Mouse (Mus musculus) kidney, postnatal 10 days (tissue): ENCODE data around the gene Oscp1.

Experiments used
- DNase-seq: peaks from one replicate; pipeline ENCODE4 v3.0.0; 2021; ENCODE audit warnings: mixed read lengths

Gene Oscp1

GRCm38 (mm10) chr4:126111153-126111549 lies 52.8 kb downstream of the Oscp1 start:
- peak; percentile 69 for DNase-seq

DNA sequence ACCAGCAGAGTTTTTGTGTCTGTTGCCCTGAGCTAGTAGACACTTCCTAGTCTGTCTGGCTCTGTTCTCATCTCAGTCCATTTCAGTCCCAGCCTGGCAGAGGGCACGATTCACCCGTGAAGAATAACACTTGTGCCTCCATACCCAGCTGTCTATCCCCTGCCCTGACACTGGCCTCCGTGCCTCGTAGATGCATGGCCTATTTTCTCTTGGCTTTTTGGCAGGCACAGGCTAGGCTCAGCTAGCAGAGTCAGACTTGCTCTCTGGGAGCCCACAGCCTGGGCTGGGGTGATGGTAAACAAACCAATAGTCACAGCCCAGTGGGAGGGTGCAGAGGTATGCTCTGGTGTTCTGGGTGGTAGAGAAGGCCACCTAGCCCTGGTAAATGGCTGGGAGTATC lies 54.9 kb downstream of the Oscp1 start:
- no peak for DNase-seq

DNA sequence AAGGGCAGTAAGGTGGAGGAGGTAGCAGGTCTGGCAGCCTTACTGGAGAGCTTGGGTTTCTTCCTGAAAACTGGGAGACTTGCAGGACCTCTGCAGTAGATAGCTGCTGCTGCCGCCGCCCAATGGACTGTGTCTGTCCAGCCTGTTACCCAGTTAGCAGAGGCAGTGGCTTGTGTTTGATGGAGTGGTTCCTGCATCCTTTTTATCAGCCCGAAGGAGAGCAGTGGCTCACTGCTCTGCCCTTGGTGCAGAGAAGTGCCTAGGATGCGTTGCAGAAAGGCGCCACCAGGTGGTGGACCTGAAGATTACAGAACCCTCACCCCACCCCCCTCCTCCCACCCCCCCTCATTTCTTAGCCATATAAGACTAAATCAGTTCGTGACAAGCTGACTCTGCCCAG lies 55.6 kb downstream of the Oscp1 start:
- peak; percentile 77 for DNase-seq

- DNase-seq = no peak
Observed at GRCm38 (mm10) chr4:126115411-126115810, 57.0 kb downstream of the Oscp1 start.

GRCm38 (mm10) chr4:126115871-126116521 lies 57.6 kb downstream of the Oscp1 start:
- DNase-seq = no peak

DNA sequence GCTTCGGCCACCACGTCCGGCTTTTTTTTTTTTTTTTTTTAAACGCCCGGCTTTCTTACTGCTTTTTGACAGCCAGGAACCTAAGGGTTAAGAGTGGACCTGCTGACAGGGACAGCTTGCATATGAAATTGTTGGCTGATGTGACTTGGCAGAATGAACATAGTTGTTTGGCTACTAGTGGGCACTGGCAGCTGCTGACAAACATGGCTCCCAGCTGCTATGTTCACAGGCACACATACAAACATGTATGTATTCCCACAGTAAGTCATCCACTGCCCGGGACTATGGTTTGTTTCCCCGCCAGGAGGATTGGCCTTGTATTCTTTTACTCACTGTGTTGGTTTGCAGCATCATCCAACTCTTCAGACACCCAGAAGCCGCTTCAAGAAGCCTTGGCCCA lies 58.8 kb downstream of the Oscp1 start:
- no peak for DNase-seq

GRCm38 (mm10) chr4:126118651-126119050 lies 60.3 kb downstream of the Oscp1 start:
- DNase-seq = no peak

- no peak for DNase-seq
Observed at GRCm38 (mm10) chr4:126119051-126119450, 60.7 kb downstream of the Oscp1 start.

DNA sequence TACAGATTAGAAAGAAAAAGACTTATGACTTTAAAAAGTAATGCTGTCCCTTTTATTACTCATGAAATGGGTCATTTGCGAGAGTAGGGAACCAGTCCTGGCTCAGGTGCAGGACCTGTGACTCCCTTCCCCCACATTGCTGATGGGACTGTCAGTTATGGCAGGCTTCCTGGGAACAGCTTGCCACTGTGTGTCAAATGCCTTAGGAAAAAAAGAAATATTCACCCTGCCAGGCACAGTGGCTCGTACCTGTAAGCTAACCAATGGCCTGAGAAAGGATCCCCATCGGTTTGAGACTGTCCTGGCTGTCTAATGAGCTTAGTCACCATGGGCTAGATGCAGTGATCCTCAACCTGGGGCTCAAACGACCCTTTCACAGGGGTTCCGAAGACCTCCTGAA lies 61.7 kb downstream of the Oscp1 start:
- no peak for DNase-seq

DNA sequence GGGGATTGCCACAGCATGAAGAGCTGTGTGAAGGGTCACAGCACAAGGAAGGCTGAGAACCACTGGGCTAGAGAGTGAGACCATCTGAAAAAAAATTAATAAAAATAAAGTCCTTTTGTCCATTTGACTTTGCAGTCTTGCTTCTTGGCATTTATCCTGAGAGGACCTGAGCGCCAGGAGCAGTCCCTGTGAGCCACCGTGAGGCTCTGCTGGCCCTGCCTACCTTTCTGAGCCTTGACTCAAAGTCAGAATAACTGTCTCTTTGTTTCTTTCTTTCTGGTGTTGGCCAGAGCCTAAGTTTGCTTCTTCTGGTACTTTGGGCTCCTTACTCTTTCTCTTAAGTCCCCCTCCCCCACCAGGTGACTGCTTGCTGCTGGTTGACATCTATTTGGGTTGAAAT lies 62.1 kb downstream of the Oscp1 start:
- no peak for DNase-seq

- DNase-seq = no peak
Observed at GRCm38 (mm10) chr4:126123309-126124040, 65.1 kb downstream of the Oscp1 start.

DNA sequence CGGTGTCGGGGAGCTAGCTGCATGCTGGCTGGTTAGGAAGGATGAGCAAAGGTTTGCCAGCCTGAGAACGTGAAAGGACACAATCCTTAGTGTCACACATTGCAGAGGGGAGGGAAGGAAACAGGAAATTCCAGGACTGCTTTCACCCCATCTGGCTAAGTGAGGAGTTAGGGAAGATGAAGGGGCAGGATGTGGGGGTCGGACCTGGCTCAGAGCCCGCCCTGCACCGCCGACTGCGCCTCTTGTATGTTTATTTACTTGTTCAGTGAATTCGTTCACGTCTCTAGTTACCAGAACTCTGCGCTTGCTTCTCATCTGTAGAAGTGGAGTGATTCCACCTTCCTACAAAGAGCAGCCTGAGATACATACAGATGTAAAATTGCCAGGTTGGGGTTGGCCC lies 72.1 kb downstream of the Oscp1 start:
- DNase-seq = peak; percentile 82

DNA sequence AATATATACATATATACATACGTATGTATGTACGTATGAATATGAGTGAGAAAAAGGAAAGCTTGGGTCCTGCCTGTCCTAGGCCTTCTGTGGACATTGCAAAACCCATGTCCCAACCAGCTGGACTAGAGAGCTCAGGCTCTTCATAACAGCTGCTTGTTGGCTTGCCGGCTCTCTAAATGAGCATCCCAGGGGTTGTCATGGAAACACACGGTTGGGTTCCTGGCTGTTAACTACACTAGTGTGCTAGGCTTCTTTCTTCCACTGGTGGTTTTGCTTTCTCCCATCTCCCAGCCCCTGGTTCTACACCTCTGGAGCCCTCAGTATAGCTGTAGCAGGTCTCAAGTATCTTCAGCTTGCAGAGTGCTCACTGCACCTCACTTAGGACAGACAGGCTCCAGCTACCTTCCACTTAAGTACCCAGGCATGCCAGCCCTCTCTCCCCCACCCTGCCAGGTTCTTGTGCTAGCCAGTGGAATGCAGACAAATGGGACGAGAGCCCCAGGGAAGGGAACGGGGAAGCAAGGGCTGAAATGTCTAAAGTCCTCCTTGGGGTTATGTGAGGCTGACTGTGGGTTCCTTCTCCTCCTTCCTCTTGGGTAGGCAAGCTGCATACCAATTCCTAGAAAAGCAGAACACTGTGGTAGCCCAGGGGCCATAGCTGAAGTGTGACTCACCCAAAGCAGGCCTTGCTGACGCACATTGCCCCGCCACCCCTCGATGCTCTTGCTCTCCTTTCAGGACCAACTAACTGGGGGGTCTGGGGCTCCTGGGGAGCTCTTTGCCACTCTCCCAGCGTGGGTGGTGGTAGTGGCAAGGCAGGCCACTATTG lies 73.1 kb downstream of the Oscp1 start:
- DNase-seq = peak; percentile 70

- DNase-seq = no peak
Observed at GRCm38 (mm10) chr4:126132636-126133264, 74.4 kb downstream of the Oscp1 start.

- no peak for DNase-seq
Observed at GRCm38 (mm10) chr4:126134236-126134635, 75.9 kb downstream of the Oscp1 start.

DNA sequence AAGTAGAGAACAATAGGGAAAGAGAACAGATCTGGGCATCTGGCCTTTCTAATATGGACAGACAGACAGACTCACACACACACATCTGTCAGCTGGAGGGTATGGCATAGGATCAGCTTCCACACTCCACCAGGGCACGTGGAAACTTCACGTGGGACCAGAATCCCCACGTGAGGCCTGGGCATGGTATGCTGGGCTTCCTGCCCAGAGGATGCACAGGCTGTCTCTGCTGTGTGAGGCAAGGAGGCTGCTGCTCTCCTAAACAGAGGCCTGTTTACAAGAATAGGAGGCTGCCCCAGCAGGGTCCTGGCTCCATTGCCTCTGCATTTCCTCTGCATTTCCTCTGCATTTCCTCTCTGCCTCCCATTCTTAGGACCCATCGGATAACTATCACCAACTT lies 76.3 kb downstream of the Oscp1 start:
- no peak for DNase-seq

DNA sequence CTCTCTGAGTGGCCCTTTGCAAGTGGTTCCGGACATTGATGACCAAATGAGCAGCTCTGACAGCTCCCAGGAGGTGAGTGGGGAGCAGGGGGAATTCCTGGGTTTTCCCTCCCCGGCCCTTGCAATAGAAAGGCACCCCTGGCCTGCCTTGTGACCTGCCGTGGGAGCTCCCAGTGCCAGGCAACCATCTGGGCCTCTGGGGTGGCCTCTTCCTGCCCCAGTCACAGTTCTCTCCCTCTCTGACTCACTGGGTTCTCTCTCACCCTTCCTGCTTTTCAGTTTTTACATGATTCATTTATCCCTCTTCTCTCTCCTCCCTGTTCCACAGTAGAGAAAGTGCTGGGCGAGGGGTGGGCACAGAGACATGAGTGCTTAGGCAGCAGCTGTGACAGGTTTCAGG lies 79.4 kb downstream of the Oscp1 start:
- DNase-seq = no peak

DNA sequence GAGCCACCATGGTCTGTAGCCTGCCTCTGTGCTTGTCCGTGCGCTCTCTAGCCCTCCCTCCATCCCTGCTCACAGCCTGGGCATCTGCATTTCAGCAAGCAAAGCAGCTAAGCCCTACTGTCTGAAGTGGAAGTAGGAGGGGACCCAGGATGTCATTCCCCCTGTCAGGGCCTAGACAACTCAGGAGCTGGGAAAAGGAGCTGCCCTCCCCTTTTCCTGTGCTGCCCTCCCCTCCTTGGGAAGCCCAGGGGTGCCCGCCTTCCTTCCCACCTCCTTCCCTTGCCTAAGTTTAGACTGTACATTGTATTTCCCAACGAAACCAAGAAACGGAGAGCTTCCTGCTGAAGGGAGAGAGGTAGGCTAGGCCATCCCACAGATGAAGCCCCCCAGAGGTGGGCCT lies 82.7 kb downstream of the Oscp1 start:
- peak; percentile 62 for DNase-seq
